Mouse (Mus musculus) heart, postnatal 4 days (tissue): ENCODE measurements around the gene Pafah1b1. TPM values are rescaled to one million over a fixed set of nuclear protein-coding genes. Genes with fewer than 3 reads are reported as not detected.

ENCODE experiments used
- total RNA-seq, 2 experiments: library from RNA; stranded (reverse); gene quantifications; 2 replicates each; pipeline ENCODE4 v1.2.3; 2021

The Pafah1b1 gene
- total RNA-seq, 2 experiments from 2014 or later = 265 to 269 TPM

Other genes starting within 250 kb of the Pafah1b1 start
- gene Rap1gap2, start 113.8 kb downstream of the Pafah1b1 start, total RNA-seq = 10 to 100 TPM; 47.8 to 53.8 TPM
- under 1 TPM; 0.60 to 0.72 TPM for gene Ccdc92b, start 105.1 kb downstream of the Pafah1b1 start, total RNA-seq
- gene Cluh, start 75.2 kb downstream of the Pafah1b1 start, total RNA-seq = 100 to 1,000 TPM; 220 to 229 TPM
- gene Mettl16, start 46.2 kb upstream of the Pafah1b1 start, total RNA-seq = 10 to 100 TPM; 15.2 to 16.9 TPM
- 10 to 100 TPM; 14.8 to 15.7 TPM for gene Mnt, start 106.2 kb upstream of the Pafah1b1 start, total RNA-seq
- 10 to 100 TPM; 14.6 to 14.9 TPM for gene Sgsm2, start 172.4 kb upstream of the Pafah1b1 start, total RNA-seq
- 10 to 100 TPM; 20.0 to 22.6 TPM for gene Tsr1, start 173.4 kb upstream of the Pafah1b1 start, total RNA-seq
- 10 to 100 TPM; 25.6 to 25.7 TPM for gene Smg6, start 201.2 kb upstream of the Pafah1b1 start, total RNA-seq
- gene Srr, start 201.3 kb upstream of the Pafah1b1 start, total RNA-seq = 10 to 100 TPM; 29.4 to 30.4 TPM